Mouse (Mus musculus): ENCODE measurements around the gene Sytl2. TPM values are rescaled to one million over a fixed set of nuclear protein-coding genes. Genes with fewer than 3 reads are reported as not detected.

The Sytl2 gene
- polyA plus RNA-seq, 1 experiment from 2014 or later: 19.5 TPM

DNA sequence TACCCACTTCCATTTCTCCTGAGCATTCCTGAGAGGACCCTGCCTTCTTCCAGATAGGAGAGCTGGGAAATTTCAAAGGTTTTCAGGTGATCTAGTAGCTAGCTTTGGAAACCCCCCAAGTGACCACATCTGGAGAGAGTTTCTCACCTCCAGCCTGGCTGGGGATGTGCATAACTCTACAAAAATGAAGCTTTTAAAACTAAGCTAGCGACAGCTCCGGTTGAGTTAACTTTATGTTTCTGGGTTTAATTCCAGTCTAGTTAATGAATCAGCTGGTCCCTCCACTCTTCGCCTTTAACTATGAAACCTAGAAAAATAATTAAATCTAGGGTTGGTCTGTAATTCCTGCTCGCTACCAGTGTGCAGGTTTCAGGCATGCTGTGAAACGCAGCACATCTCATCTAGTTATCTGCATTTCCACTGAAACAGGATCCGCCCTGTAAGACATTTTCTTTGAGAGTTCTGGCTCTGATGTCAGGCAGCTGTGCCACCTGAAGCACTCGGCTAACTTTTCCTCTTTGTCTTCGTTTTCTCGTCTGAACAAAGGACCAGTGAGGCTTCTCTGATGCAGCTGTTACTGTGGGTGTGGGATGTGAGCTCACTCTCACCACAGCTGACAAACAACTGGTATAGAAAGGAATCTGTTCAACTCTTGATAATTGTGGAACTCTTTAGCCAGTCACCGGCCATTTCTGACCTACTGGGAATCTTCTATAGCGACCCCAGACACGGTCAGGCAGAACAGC lies 39.3 kb downstream of the Sytl2 start:
- H3K4me1 ChIP-seq: no peaks in the 10 kb centered on the region
- H3K36me3 ChIP-seq: no peaks in the 10 kb centered on the region
- ATAC-seq (ENCODE audit: insufficient number of reproducible peaks, low FRiP score, low TSS enrichment, low read depth): no peak; the same call in 1 of the 2 replicates
- H3K4me2 ChIP-seq (replicated peaks): no peak overlapping the region
- H3K4me3 ChIP-seq (replicated peaks): no peak overlapping the region
- no peak overlapping the region for H3K27ac ChIP-seq (replicated peaks)
- H3K27me3 ChIP-seq: no peaks in the 10 kb centered on the region
- no peaks in the 10 kb centered on the region for H3K9me3 ChIP-seq (replicated peaks)
- no peak overlapping the region for H3K9ac ChIP-seq
- 51% methylated on average over 12 of the region's 12 CpGs for WGBS

DNA sequence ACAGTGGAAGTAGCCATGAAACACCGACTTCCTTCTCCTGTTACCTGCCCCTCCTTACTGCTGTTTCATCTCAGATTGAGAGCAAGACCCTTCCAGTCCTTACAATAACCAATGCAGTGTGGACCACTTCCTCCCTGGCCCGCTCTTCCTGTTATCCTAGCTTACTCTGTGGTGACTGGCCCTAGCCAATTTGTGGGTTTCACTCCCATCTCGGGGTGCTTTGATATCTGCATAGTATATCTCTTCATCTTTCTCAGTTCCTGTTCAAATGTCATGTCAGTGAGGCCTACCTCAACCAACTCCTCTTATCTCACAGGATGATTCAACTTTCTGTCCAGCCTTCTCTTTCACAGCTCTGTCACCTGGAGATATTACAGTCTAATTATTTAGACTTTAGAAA lies 42.9 kb downstream of the Sytl2 start:
- 65% methylated on average over 3 of the region's 3 CpGs for WGBS
- H3K9ac ChIP-seq: no peak overlapping the region
- H3K4me1 ChIP-seq: no peaks in the 10 kb centered on the region
- no peaks in the 10 kb centered on the region for H3K9me3 ChIP-seq (replicated peaks)
- no peak overlapping the region for H3K4me2 ChIP-seq (replicated peaks)
- H3K27ac ChIP-seq (replicated peaks): no peak overlapping the region
- no peak overlapping the region for H3K4me3 ChIP-seq (replicated peaks)
- no peaks in the 10 kb centered on the region for H3K27me3 ChIP-seq
- no peak for ATAC-seq (ENCODE audit: insufficient number of reproducible peaks, low FRiP score, low TSS enrichment, low read depth)
- H3K36me3 ChIP-seq: no peaks in the 10 kb centered on the region

DNA sequence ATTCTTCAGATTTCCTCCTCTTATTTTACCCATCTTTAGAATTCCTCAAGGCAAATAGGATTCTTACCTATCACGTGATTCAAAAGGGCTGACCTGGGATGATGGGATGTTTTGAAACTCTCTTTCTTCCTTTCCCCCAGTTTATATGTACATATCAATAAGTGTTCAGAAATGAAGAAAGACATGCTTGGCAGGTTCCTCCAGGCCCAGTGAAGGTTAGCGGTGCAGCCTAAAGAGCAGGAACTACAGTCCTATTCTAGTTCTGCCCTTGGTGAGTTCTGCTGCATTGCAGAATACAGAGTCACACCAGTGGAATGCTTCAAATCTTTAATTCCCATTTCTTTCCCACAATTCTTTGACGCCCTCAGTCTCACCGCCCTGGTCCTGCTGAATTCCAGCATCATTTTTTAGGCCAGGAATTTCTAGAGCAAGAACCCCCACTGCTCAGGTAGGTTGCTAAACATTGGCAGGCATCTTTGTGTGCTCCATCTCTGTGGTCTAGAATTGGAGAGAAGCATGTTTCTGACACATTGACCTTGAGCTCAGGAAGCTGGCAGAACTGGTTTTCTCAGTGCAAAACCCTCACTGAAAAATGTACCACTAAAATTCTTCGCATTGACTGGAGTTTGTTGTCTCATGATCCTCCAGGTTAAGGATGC lies 45.9 kb downstream of the Sytl2 start:
- H3K4me1 ChIP-seq: no peaks in the 10 kb centered on the region
- H3K4me3 ChIP-seq (replicated peaks): no peak overlapping the region
- WGBS: 77% methylated on average over 5 of the region's 5 CpGs
- H3K9ac ChIP-seq: no peak overlapping the region
- H3K36me3 ChIP-seq: no peaks in the 10 kb centered on the region
- H3K4me2 ChIP-seq (replicated peaks): no peak overlapping the region
- no peaks in the 10 kb centered on the region for H3K27me3 ChIP-seq
- H3K27ac ChIP-seq (replicated peaks): no peak overlapping the region
- ATAC-seq (ENCODE audit: insufficient number of reproducible peaks, low FRiP score, low TSS enrichment, low read depth): no peak
- no peaks in the 10 kb centered on the region for H3K9me3 ChIP-seq (replicated peaks)

DNA sequence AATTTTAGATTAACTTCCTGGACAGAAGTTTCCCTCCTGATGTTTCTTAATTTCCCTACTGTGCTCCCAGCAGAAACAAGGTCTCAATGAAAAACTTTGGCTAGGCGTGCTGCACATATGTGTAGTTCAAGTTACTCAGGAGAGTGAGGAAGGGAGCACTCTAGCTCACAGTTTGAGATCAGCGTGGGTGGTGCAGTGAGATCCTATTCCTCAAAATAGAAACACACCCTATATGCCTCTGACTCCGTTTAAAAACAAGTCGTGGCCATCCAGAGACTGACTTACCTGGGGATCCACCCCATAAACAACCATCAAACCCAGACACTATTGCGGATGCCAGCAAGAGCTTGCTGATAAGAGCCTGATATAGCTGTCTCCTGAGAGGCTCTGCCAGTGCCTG lies 47.0 kb downstream of the Sytl2 start:
- Histone ChIP-seq H3K9me3 (replicated peaks) (no peaks in the 10 kb centered on the region), H3K27me3 (no peaks in the 10 kb centered on the region), H3K4me2 (replicated peaks) (no peak overlapping the region), H3K36me3 (no peaks in the 10 kb centered on the region), H3K4me3 (replicated peaks) (no peak overlapping the region), H3K4me1 (no peaks in the 10 kb centered on the region), H3K27ac (replicated peaks) (no peak overlapping the region), H3K9ac (no peak overlapping the region)
- ATAC-seq (ENCODE audit: insufficient number of reproducible peaks, low FRiP score, low TSS enrichment, low read depth): no peak
- 58% methylated on average over 5 of the region's 5 CpGs for WGBS

DNA sequence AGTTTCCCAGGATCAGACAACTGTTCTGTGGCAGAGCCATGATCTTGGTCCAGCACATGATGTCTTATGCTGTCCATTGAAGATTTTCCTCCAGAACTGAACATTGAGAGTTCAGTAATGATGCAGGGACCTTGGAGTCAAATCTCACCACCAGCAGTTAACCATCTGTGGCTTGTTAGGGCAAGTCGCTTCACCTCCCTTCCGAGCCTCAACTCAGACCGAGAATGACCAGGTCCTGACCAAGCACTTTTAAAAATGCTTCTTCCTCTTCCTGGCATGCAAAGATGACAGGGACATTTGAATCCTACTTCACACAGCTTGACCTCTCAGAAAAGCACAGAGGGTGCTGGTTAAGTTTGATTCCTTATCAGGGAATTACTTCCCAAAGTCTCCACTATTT lies 50.1 kb downstream of the Sytl2 start:
- Histone ChIP-seq H3K27ac (replicated peaks) (no peak overlapping the region), H3K27me3 (no peaks in the 10 kb centered on the region), H3K36me3 (no peaks in the 10 kb centered on the region), H3K4me1 (no peaks in the 10 kb centered on the region), H3K4me3 (replicated peaks) (no peak overlapping the region), H3K9ac (no peak overlapping the region), H3K4me2 (replicated peaks) (no peak overlapping the region), H3K9me3 (replicated peaks) (no peaks in the 10 kb centered on the region)
- WGBS: 74% methylated on average over 3 of the region's 3 CpGs
- no peak for ATAC-seq (ENCODE audit: insufficient number of reproducible peaks, low FRiP score, low TSS enrichment, low read depth)

DNA sequence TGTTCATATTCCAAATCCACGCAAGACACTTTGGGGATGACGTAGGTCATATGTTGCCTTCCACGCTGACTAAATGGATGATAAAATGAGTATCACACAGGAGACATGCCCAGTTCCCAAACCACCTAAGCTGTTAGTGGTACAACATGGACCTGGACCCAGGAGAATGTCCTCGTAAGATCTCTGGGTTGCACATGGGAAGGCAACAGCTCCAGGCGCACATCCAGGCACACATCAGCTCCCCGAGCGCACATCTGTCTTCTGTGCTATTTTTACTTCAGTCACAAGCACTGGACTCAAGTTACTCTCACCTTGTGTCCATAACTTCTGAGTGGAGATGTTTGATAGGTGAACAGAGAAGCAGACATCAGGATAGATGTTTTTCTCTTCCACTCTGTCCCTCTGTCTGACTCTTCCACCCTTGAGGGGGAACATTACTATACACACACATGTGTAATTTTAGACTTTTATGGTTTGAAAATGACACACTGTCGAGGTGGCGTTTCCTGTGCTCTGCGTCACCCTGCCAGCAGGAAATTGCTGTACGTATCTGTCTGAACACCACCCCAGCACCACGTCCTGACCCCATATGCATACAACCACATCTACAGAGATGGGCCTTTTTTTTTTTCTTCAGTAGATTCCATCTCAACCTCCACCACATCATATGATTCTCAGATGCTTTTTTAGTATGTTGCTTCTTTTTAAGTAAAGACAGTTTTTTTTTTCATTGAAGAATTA lies 51.6 kb downstream of the Sytl2 start:
- Histone ChIP-seq H3K27ac (replicated peaks) (no peak overlapping the region), H3K4me2 (replicated peaks) (no peak overlapping the region)

DNA sequence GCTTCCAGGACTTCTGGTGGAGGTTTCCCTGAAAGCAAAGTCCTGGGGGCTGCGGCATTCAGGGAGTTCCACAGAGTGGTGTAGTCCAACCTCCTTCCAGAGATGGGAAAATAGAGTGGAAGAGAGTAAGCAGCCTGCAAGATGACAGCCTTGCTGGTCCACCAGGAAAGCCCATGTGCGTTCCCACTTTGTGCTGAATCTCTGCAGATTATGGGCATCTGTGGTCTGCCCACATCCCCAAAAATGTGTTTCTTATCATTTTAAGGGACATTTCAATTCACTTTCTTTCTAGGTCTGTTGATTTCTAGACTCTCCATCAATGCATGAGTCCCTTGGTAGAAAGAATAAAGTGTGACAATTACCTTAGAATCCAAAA lies 52.2 kb downstream of the Sytl2 start:
- Histone ChIP-seq H3K4me3 (replicated peaks) (no peak overlapping the region), H3K4me1 (no peaks in the 10 kb centered on the region), H3K27me3 (no peaks in the 10 kb centered on the region), H3K9ac (no peak overlapping the region), H3K4me2 (replicated peaks) (no peak overlapping the region), H3K36me3 (no peaks in the 10 kb centered on the region), H3K9me3 (replicated peaks) (no peaks in the 10 kb centered on the region), H3K27ac (replicated peaks) (no peak overlapping the region)
- no peak for ATAC-seq (ENCODE audit: insufficient number of reproducible peaks, low FRiP score, low TSS enrichment, low read depth)
- 86% methylated on average over 2 of the region's 2 CpGs for WGBS

More for the DNA sequence above, 51.6 kb downstream of the Sytl2 start:
- no peak overlapping the region for H3K9ac ChIP-seq
- no peak for ATAC-seq (ENCODE audit: insufficient number of reproducible peaks, low FRiP score, low TSS enrichment, low read depth)
- H3K36me3 ChIP-seq: no peaks in the 10 kb centered on the region
- no peaks in the 10 kb centered on the region for H3K27me3 ChIP-seq
- H3K9me3 ChIP-seq (replicated peaks): no peaks in the 10 kb centered on the region
- H3K4me1 ChIP-seq: no peaks in the 10 kb centered on the region
- 72% methylated on average over 12 of the region's 12 CpGs for WGBS
- H3K4me3 ChIP-seq (replicated peaks): no peak overlapping the region

DNA sequence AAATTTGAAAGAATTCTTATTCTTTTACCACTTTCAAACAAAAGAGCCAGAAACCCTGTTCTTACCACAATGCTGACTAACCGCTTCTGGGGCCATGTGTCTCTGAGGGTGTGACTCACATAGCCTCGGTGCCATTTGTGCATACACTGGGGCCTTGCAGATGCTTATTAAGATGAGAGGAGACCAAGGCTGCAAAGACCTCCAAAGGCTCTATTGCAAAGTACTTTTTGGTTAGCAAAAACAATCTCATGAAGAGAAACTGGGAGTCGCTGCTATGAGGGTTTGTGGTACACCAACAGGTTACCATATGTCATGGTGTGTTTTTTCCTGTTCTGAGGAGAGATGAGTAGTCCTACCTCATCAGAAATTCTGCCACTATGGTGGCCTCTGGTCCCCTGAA lies 53.4 kb downstream of the Sytl2 start:
- no peak overlapping the region for H3K4me3 ChIP-seq (replicated peaks)
- H3K27ac ChIP-seq (replicated peaks): no peak overlapping the region
- H3K27me3 ChIP-seq: no peaks in the 10 kb centered on the region
- H3K9ac ChIP-seq: no peak overlapping the region
- 78% methylated on average over 3 of the region's 3 CpGs for WGBS
- no peaks in the 10 kb centered on the region for H3K9me3 ChIP-seq (replicated peaks)
- no peak overlapping the region for H3K4me2 ChIP-seq (replicated peaks)
- H3K36me3 ChIP-seq: no peaks in the 10 kb centered on the region
- ATAC-seq (ENCODE audit: insufficient number of reproducible peaks, low FRiP score, low TSS enrichment, low read depth): no peak
- no peaks in the 10 kb centered on the region for H3K4me1 ChIP-seq

DNA sequence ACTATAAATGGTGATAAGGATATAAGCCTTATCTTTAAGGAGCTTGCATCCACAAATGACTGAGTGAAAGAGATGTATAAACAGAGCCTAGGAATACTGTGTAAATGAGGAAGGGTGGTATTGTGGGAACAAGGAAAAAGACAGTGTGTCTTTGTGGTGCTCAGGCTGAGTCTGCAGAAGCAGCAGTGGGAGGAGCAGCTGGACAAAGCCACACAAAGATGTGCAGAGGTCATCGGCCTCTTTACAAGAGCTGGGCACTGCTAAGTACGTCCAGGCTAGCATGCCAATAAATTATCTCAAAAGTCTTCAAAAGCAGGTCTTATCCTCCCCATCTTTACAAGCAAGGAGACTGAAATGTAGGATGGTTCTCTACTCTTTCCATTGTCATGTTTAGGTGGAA lies 53.9 kb downstream of the Sytl2 start:
- H3K9me3 ChIP-seq (replicated peaks): no peaks in the 10 kb centered on the region
- no peak overlapping the region for H3K4me3 ChIP-seq (replicated peaks)
- no peaks in the 10 kb centered on the region for H3K36me3 ChIP-seq
- ATAC-seq (ENCODE audit: insufficient number of reproducible peaks, low FRiP score, low TSS enrichment, low read depth): no peak
- no peaks in the 10 kb centered on the region for H3K4me1 ChIP-seq
- H3K27me3 ChIP-seq: no peaks in the 10 kb centered on the region
- no peak overlapping the region for H3K27ac ChIP-seq (replicated peaks)
- H3K9ac ChIP-seq: no peak overlapping the region
- no peak overlapping the region for H3K4me2 ChIP-seq (replicated peaks)
- 76% methylated on average over 2 of the region's 2 CpGs for WGBS

DNA sequence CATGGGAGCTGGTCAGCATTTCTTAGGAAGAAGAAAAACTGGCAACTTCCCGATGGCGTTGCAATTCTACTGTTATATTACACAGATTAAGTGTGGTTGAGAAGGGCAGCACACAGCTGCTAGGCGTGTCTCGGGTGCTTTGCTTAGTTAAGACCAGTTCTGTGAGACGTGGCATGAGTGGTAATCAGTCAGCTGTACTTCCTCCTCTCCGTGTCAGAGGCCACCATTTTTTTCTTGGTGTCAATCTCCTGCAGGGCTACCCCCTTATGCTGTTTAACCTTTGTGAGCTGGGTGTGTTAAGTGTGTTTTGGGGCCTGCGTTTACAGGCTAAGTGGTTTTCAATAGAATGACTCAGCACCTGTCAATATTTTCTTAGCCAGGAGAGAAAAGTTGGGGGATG lies 60.7 kb downstream of the Sytl2 start:
- 60% methylated on average over 7 of the region's 7 CpGs for WGBS
- Histone ChIP-seq H3K27ac (replicated peaks) (no peak overlapping the region), H3K4me2 (replicated peaks) (no peak overlapping the region), H3K4me1 (no peaks in the 10 kb centered on the region), H3K36me3 (no peaks in the 10 kb centered on the region), H3K4me3 (replicated peaks) (no peak overlapping the region), H3K9ac (no peak overlapping the region), H3K27me3 (no peaks in the 10 kb centered on the region), H3K9me3 (replicated peaks) (no peaks in the 10 kb centered on the region)
- no peak for ATAC-seq (ENCODE audit: insufficient number of reproducible peaks, low FRiP score, low TSS enrichment, low read depth)

DNA sequence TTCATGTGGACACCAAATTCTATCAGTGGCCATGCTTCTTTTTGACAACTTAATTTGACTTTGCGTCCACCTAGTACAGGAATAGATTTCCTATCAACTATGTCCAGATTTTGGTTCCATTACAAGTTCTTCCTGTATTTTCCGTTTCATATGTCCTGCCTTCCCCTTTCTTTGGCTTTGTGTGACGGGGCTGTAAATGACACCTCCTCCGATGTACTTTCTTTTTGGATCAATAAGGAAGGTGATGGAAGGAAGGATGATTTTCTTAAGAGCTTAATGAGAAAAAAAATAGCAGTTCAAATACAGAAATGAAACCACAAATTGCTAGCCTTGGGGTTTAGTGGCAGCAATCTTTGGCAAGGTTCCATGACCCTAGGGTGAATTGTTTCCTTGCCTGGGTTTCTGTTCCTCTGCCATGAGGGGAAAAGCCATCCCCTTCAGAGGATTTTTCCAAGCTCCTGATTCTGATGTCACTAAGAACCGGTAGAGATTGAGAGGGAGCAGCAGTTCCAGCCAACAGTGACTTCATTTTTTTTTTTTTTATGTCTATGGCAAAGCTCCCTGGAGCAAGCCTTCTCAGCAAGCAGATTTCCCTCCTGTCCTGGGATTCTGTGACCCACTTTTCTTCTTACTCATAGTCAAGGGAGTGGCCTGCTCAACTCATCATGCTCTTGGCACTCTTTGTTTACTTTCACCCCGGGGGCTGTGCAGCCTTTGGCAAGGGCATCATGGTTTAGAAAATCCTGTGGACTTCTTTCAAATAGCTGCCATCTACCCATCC lies 68.2 kb downstream of the Sytl2 start:
- Histone ChIP-seq H3K4me3 (replicated peaks) (no peak overlapping the region), H3K27me3 (no peaks in the 10 kb centered on the region), H3K27ac (replicated peaks) (no peak overlapping the region), H3K36me3 (no peaks in the 10 kb centered on the region), H3K9me3 (replicated peaks) (no peaks in the 10 kb centered on the region), H3K4me2 (replicated peaks) (no peak overlapping the region), H3K9ac (no peak overlapping the region), H3K4me1 (no peaks in the 10 kb centered on the region)
- ATAC-seq (ENCODE audit: insufficient number of reproducible peaks, low FRiP score, low TSS enrichment, low read depth): no peak
- 52% methylated on average over 6 of the region's 6 CpGs for WGBS

All from embryonic facial prominence, embryonic 15.5 days (tissue).